Mouse (Mus musculus): ENCODE results near the gene Rtn4r. TPM values are rescaled to one million over a fixed set of nuclear protein-coding genes. Genes with fewer than 3 reads are reported as not detected.

Rtn4r gene
- polyA plus RNA-seq, 1 experiment, result 0.77 TPM

GRCm38 (mm10) chr16:18084262-18084661, 43.2 kb upstream of the Rtn4r start:
- TF ChIP-seq CTCF (IDR thresholded peaks at IDR 0.05; ENCODE audit: control insufficient read depth, insufficient read depth, low read length), result no peak
- no peak for TF ChIP-seq POLR2A (IDR thresholded peaks at IDR 0.05; ENCODE audit: borderline replicate concordance, control insufficient read depth, low read depth, low read length)
- WGBS, result 80% methylated on average over 7 of the region's 7 CpGs

GRCm38 (mm10) chr16:18087101-18087500, 40.3 kb upstream of the Rtn4r start:
- Histone ChIP-seq H3K4me3 (replicated peaks; ENCODE audit: control insufficient read depth, low read depth, low read length) (no peak overlapping the region), H3K27ac (ENCODE audit: control insufficient read depth, insufficient read depth, low read depth, low read length, poor library complexity) (no peak overlapping the region), H3K4me1 (ENCODE audit: control insufficient read depth, insufficient read depth, low read length) (no peaks in the 10 kb centered on the region; the same call in none of the 2 replicates)
- WGBS, result 65% methylated on average over 5 of the region's 5 CpGs
- TF ChIP-seq CTCF (IDR thresholded peaks at IDR 0.05; ENCODE audit: control insufficient read depth, insufficient read depth, low read length), result no peak
- TF ChIP-seq POLR2A (IDR thresholded peaks at IDR 0.05; ENCODE audit: borderline replicate concordance, control insufficient read depth, low read depth, low read length), result no peak

More at GRCm38 (mm10) chr16:18084262-18084661, 43.2 kb upstream of the Rtn4r start:
- no peak overlapping the region for H3K27ac ChIP-seq (ENCODE audit: control insufficient read depth, insufficient read depth, low read depth, low read length, poor library complexity)
- H3K4me3 ChIP-seq (replicated peaks; ENCODE audit: control insufficient read depth, low read depth, low read length), result no peak overlapping the region
- no peaks in the 10 kb centered on the region; the same call in none of the 2 replicates for H3K4me1 ChIP-seq (ENCODE audit: control insufficient read depth, insufficient read depth, low read length)

GRCm38 (mm10) chr16:18096348-18096747, 31.1 kb upstream of the Rtn4r start:
- H3K27ac ChIP-seq (ENCODE audit: control insufficient read depth, insufficient read depth, low read depth, low read length, poor library complexity), result no peak overlapping the region
- no peaks in the 10 kb centered on the region; the same call in 1 of the 2 replicates for H3K4me1 ChIP-seq (ENCODE audit: control insufficient read depth, insufficient read depth, low read length)
- no peak overlapping the region for H3K4me3 ChIP-seq (replicated peaks; ENCODE audit: control insufficient read depth, low read depth, low read length)
- WGBS, result 24% methylated on average over 5 of the region's 5 CpGs
- TF ChIP-seq CTCF (IDR thresholded peaks at IDR 0.05; ENCODE audit: control insufficient read depth, insufficient read depth, low read length) (no peak), POLR2A (IDR thresholded peaks at IDR 0.05; ENCODE audit: borderline replicate concordance, control insufficient read depth, low read depth, low read length) (no peak)

DNA sequence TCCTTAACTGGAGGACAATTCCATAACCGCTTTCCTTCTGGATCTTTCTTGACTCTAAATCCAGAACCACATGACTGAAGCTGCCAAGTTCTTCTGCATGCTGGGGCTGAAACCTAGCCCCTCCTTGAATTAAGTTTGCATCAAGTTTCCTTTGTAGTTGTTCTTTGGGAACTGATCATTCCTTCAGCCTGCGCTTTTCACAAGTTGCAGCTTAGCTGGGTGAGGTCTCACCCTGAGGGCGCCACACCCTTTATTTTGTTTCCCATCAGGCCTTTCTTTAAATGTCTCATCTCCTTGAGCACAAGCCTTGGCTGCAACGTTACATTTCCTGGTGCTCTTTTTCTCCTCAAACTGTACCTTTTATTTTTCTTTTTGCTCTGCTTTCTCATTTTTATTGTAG, 24.6 kb upstream of the Rtn4r start:
- Histone ChIP-seq H3K4me3 (replicated peaks; ENCODE audit: control insufficient read depth, low read depth, low read length) (no peak overlapping the region), H3K4me1 (ENCODE audit: control insufficient read depth, insufficient read depth, low read length) (no peaks in the 10 kb centered on the region; the same call in 1 of the 2 replicates), H3K27ac (ENCODE audit: control insufficient read depth, insufficient read depth, low read depth, low read length, poor library complexity) (no peak overlapping the region)
- TF ChIP-seq POLR2A (IDR thresholded peaks at IDR 0.05; ENCODE audit: borderline replicate concordance, control insufficient read depth, low read depth, low read length) (no peak), CTCF (IDR thresholded peaks at IDR 0.05; ENCODE audit: control insufficient read depth, insufficient read depth, low read length) (no peak)
- WGBS, result 75% methylated on average over 4 of the region's 4 CpGs

DNA sequence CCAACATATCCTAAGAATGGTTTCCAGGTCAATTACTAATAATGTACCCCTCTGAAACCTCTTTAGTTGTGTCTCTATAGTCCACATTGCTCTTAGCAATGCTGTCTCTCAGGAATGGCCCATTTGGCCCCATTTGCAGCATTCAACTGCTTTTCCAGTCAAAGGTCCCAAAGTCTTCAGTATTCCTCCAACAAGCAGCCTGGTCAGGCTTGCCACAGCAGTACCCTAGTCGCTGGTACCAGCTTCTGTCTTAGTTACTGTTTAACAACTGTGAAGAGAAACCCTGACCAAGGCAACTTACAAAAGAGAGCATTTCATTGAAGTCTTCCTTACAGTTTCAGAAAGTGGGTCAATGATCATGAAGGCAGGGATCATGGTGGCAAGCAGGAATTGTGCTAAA, 24.1 kb upstream of the Rtn4r start:
- 69% methylated on average over 1 of the region's 1 CpGs for WGBS
- Histone ChIP-seq H3K4me3 (replicated peaks; ENCODE audit: control insufficient read depth, low read depth, low read length) (no peak overlapping the region), H3K27ac (ENCODE audit: control insufficient read depth, insufficient read depth, low read depth, low read length, poor library complexity) (no peak overlapping the region), H3K4me1 (ENCODE audit: control insufficient read depth, insufficient read depth, low read length) (no peaks in the 10 kb centered on the region; the same call in 1 of the 2 replicates)
- TF ChIP-seq CTCF (IDR thresholded peaks at IDR 0.05; ENCODE audit: control insufficient read depth, insufficient read depth, low read length) (no peak), POLR2A (IDR thresholded peaks at IDR 0.05; ENCODE audit: borderline replicate concordance, control insufficient read depth, low read depth, low read length) (no peak)

DNA sequence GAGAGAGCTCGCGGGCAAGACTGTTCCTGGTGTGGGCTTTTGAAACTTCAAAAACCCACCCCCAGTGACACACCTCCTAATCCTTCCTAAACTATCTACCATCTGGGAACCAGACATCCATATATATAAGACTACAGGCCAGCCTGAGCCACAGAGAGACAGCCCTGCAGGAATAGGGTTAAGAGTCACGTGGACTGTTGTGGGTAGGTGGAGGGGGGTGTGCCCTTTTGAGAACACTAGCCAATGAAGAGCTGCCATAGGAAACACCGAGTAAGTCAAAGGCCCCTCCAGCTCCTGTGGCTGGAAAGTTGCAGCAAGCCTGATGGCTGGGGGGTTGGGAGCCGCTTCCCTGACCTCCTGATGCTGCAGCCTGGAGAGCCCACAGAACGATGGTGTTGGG, 23.6 kb upstream of the Rtn4r start:
- no peak overlapping the region for H3K27ac ChIP-seq (ENCODE audit: control insufficient read depth, insufficient read depth, low read depth, low read length, poor library complexity)
- H3K4me1 ChIP-seq (ENCODE audit: control insufficient read depth, insufficient read depth, low read length), result no peaks in the 10 kb centered on the region; the same call in 1 of the 2 replicates
- no peak overlapping the region for H3K4me3 ChIP-seq (replicated peaks; ENCODE audit: control insufficient read depth, low read depth, low read length)
- WGBS, result 58% methylated on average over 6 of the region's 6 CpGs
- TF ChIP-seq POLR2A (IDR thresholded peaks at IDR 0.05; ENCODE audit: borderline replicate concordance, control insufficient read depth, low read depth, low read length) (no peak), CTCF (IDR thresholded peaks at IDR 0.05; ENCODE audit: control insufficient read depth, insufficient read depth, low read length) (no peak)

- TF ChIP-seq CTCF (IDR thresholded peaks at IDR 0.05; ENCODE audit: control insufficient read depth, insufficient read depth, low read length) (peak; percentile 87), POLR2A (IDR thresholded peaks at IDR 0.05; ENCODE audit: borderline replicate concordance, control insufficient read depth, low read depth, low read length) (no peak)
- WGBS, result 50% methylated on average over 5 of the region's 5 CpGs
- Histone ChIP-seq H3K4me3 (replicated peaks; ENCODE audit: control insufficient read depth, low read depth, low read length) (no peak overlapping the region), H3K27ac (ENCODE audit: control insufficient read depth, insufficient read depth, low read depth, low read length, poor library complexity) (no peak overlapping the region), H3K4me1 (ENCODE audit: control insufficient read depth, insufficient read depth, low read length) (no peaks in the 10 kb centered on the region; the same call in none of the 2 replicates)
Measured at GRCm38 (mm10) chr16:18108221-18108966, 19.0 kb upstream of the Rtn4r start.

GRCm38 (mm10) chr16:18111042-18111441, 16.4 kb upstream of the Rtn4r start:
- H3K4me3 ChIP-seq (replicated peaks; ENCODE audit: control insufficient read depth, low read depth, low read length), result no peak overlapping the region
- WGBS, result 63% methylated on average over 7 of the region's 7 CpGs
- no peak overlapping the region for H3K27ac ChIP-seq (ENCODE audit: control insufficient read depth, insufficient read depth, low read depth, low read length, poor library complexity)
- no peaks in the 10 kb centered on the region; the same call in none of the 2 replicates for H3K4me1 ChIP-seq (ENCODE audit: control insufficient read depth, insufficient read depth, low read length)
- TF ChIP-seq CTCF (IDR thresholded peaks at IDR 0.05; ENCODE audit: control insufficient read depth, insufficient read depth, low read length), result no peak
- TF ChIP-seq POLR2A (IDR thresholded peaks at IDR 0.05; ENCODE audit: borderline replicate concordance, control insufficient read depth, low read depth, low read length), result no peak
